Mouse (Mus musculus): ENCODE data around the gene Themis2. TPM values are rescaled to one million over a fixed set of nuclear protein-coding genes. Genes with fewer than 3 reads are reported as not detected.
A peak's percentile ranks its signal among the peaks of the same experiment; 100 is the strongest.
"Not testable (repeated sequence)": the region's sequence is repeated elsewhere in the genome, so short reads cannot be mapped to it uniquely, and the experiment has no call there.

The Themis2 gene
- polyA plus RNA-seq, 1 experiment from 2014 or later, result 3.2 TPM

- Histone ChIP-seq H3K4me3 (ENCODE audit: low read depth, low read length) (peak within 1 kb of the TSS; percentile 83), H3K27me3 (ENCODE audit: control insufficient read depth, insufficient read depth, low read depth, low read length) (no peaks in the 10 kb centered on the region), H3K4me1 (ENCODE audit: control insufficient read depth, low read depth, low read length) (peaks cover 11% of the 10 kb centered on the region), H3K9me3 (replicated peaks; ENCODE audit: control insufficient read depth, low read length) (no peaks in the 10 kb centered on the region), H3K27ac (ENCODE audit: low read length) (peak within 1 kb of the TSS; percentile 69), H3K9ac (ENCODE audit: low read depth, low read length) (peak within 1 kb of the TSS; percentile 80), H3K36me3 (ENCODE audit: control insufficient read depth, insufficient read depth) (peaks cover 26% of the 10 kb centered on the region), H3K4me2 (ENCODE audit: low read depth, low read length) (peak within 1 kb of the TSS; percentile 79)
- ATAC-seq (ENCODE audit: low read depth), result peak; percentile 95
- 0% methylated on average over 70 of the region's 71 CpGs for WGBS (ENCODE audit: insufficient replicate concordance)
These were observed 28.0 kb downstream of the Themis2 start, which contains the start of gene Rpa2 for GRCm38 (mm10) chr4:132767914-132768876. Rpa2 (plus strand) TSS chr4:132768332.

GRCm38 (mm10) chr4:132763125-132763524 lies 33.1 kb downstream of the Themis2 start:
- H3K27ac ChIP-seq (ENCODE audit: low read length); H3K9me3 ChIP-seq (replicated peaks; ENCODE audit: control insufficient read depth, low read length); H3K4me2 ChIP-seq (ENCODE audit: low read depth, low read length); H3K9ac ChIP-seq (ENCODE audit: low read depth, low read length); H3K4me1 ChIP-seq (ENCODE audit: control insufficient read depth, low read depth, low read length); ATAC-seq (ENCODE audit: low read depth); H3K4me3 ChIP-seq (ENCODE audit: low read depth, low read length); H3K36me3 ChIP-seq (ENCODE audit: control insufficient read depth, insufficient read depth); H3K27me3 ChIP-seq (ENCODE audit: control insufficient read depth, insufficient read depth, low read depth, low read length): not testable (repeated sequence)
- 59% methylated on average over 3 of the region's 3 CpGs for WGBS (ENCODE audit: insufficient replicate concordance)

GRCm38 (mm10) chr4:132762602-132763001 lies 33.6 kb downstream of the Themis2 start:
- H3K9ac ChIP-seq (ENCODE audit: low read depth, low read length), result no peak overlapping the region
- H3K4me3 ChIP-seq (ENCODE audit: low read depth, low read length), result no peak overlapping the region
- H3K27me3 ChIP-seq (ENCODE audit: control insufficient read depth, insufficient read depth, low read depth, low read length), result peaks cover 11% of the 10 kb centered on the region
- no peak for ATAC-seq (ENCODE audit: low read depth)
- WGBS (ENCODE audit: insufficient replicate concordance), result 57% methylated on average over 6 of the region's 6 CpGs
- no peak overlapping the region for H3K4me2 ChIP-seq (ENCODE audit: low read depth, low read length)
- H3K36me3 ChIP-seq (ENCODE audit: control insufficient read depth, insufficient read depth), result no peaks in the 10 kb centered on the region
- no peaks in the 10 kb centered on the region for H3K9me3 ChIP-seq (replicated peaks; ENCODE audit: control insufficient read depth, low read length)
- peaks cover 5% of the 10 kb centered on the region for H3K4me1 ChIP-seq (ENCODE audit: control insufficient read depth, low read depth, low read length)
- H3K27ac ChIP-seq (ENCODE audit: low read length), result no peak overlapping the region

GRCm38 (mm10) chr4:132760296-132760695 lies 35.9 kb downstream of the Themis2 start:
- no peak overlapping the region for H3K4me2 ChIP-seq (ENCODE audit: low read depth, low read length)
- WGBS (ENCODE audit: insufficient replicate concordance), result 25% methylated on average over 3 of the region's 3 CpGs
- no peak overlapping the region for H3K27ac ChIP-seq (ENCODE audit: low read length)
- 0 out of 2 replicates have a peak, but pooled peaks have one; percentile 51 for ATAC-seq (ENCODE audit: low read depth)
- H3K9ac ChIP-seq (ENCODE audit: low read depth, low read length), result no peak overlapping the region
- peaks cover 31% of the 10 kb centered on the region for H3K27me3 ChIP-seq (ENCODE audit: control insufficient read depth, insufficient read depth, low read depth, low read length)
- no peaks in the 10 kb centered on the region for H3K36me3 ChIP-seq (ENCODE audit: control insufficient read depth, insufficient read depth)
- no peaks in the 10 kb centered on the region for H3K9me3 ChIP-seq (replicated peaks; ENCODE audit: control insufficient read depth, low read length)
- H3K4me1 ChIP-seq (ENCODE audit: control insufficient read depth, low read depth, low read length), result peaks cover 2% of the 10 kb centered on the region; the same call in 1 of the 2 replicates
- no peak overlapping the region for H3K4me3 ChIP-seq (ENCODE audit: low read depth, low read length)

- H3K27ac ChIP-seq (ENCODE audit: low read length), result no peak overlapping the region
- peaks cover 2% of the 10 kb centered on the region; the same call in 1 of the 2 replicates for H3K4me1 ChIP-seq (ENCODE audit: control insufficient read depth, low read depth, low read length)
- H3K4me2 ChIP-seq (ENCODE audit: low read depth, low read length), result no peak overlapping the region
These were observed 38.4 kb downstream of the Themis2 start for GRCm38 (mm10) chr4:132757633-132758351.

GRCm38 (mm10) chr4:132756974-132757373 lies 39.2 kb downstream of the Themis2 start, which contains the start of gene Smpdl3b:
Smpdl3b (minus strand) TSS chr4:132757252.
- H3K36me3 ChIP-seq (ENCODE audit: control insufficient read depth, insufficient read depth), result no peaks in the 10 kb centered on the region
- no peak within 1 kb of the TSS for H3K27ac ChIP-seq (ENCODE audit: low read length)
- peaks cover 31% of the 10 kb centered on the region for H3K27me3 ChIP-seq (ENCODE audit: control insufficient read depth, insufficient read depth, low read depth, low read length)
- H3K4me2 ChIP-seq (ENCODE audit: low read depth, low read length), result peak within 1 kb of the TSS; percentile 66
- peak within 1 kb of the TSS; percentile 8; the same call in 1 of the 2 replicates for H3K9ac ChIP-seq (ENCODE audit: low read depth, low read length)
- ATAC-seq (ENCODE audit: low read depth), result peak; percentile 45; the same call in 1 of the 2 replicates
- no peaks in the 10 kb centered on the region for H3K9me3 ChIP-seq (replicated peaks; ENCODE audit: control insufficient read depth, low read length)
- WGBS (ENCODE audit: insufficient replicate concordance), result 1% methylated on average over 22 of the region's 22 CpGs
- peaks cover 2% of the 10 kb centered on the region; the same call in 1 of the 2 replicates for H3K4me1 ChIP-seq (ENCODE audit: control insufficient read depth, low read depth, low read length)
- H3K4me3 ChIP-seq (ENCODE audit: low read depth, low read length), result peak within 1 kb of the TSS; percentile 53

More at GRCm38 (mm10) chr4:132757633-132758351, 38.4 kb downstream of the Themis2 start:
- 63% methylated on average over 7 of the region's 7 CpGs for WGBS (ENCODE audit: insufficient replicate concordance)
- peaks cover 31% of the 10 kb centered on the region for H3K27me3 ChIP-seq (ENCODE audit: control insufficient read depth, insufficient read depth, low read depth, low read length)
- H3K36me3 ChIP-seq (ENCODE audit: control insufficient read depth, insufficient read depth), result no peaks in the 10 kb centered on the region
- H3K4me3 ChIP-seq (ENCODE audit: low read depth, low read length), result no peak overlapping the region
- no peak for ATAC-seq (ENCODE audit: low read depth)
- H3K9ac ChIP-seq (ENCODE audit: low read depth, low read length), result no peak overlapping the region
- H3K9me3 ChIP-seq (replicated peaks; ENCODE audit: control insufficient read depth, low read length), result no peaks in the 10 kb centered on the region

- H3K4me1 ChIP-seq (ENCODE audit: control insufficient read depth, low read depth, low read length), result peaks cover 4% of the 10 kb centered on the region
- H3K9me3 ChIP-seq (replicated peaks; ENCODE audit: control insufficient read depth, low read length), result no peaks in the 10 kb centered on the region
- no peak for ATAC-seq (ENCODE audit: low read depth)
- no peak overlapping the region for H3K4me2 ChIP-seq (ENCODE audit: low read depth, low read length)
- no peak overlapping the region for H3K9ac ChIP-seq (ENCODE audit: low read depth, low read length)
- H3K27me3 ChIP-seq (ENCODE audit: control insufficient read depth, insufficient read depth, low read depth, low read length), result peaks cover 24% of the 10 kb centered on the region
- WGBS (ENCODE audit: insufficient replicate concordance), result 40% methylated on average over 6 of the region's 6 CpGs
- no peak overlapping the region for H3K4me3 ChIP-seq (ENCODE audit: low read depth, low read length)
- H3K36me3 ChIP-seq (ENCODE audit: control insufficient read depth, insufficient read depth), result no peaks in the 10 kb centered on the region
- H3K27ac ChIP-seq (ENCODE audit: low read length), result no peak overlapping the region
These were observed 43.2 kb downstream of the Themis2 start for GRCm38 (mm10) chr4:132752992-132753391.

- no peak for ATAC-seq (ENCODE audit: low read depth)
- peaks cover 13% of the 10 kb centered on the region for H3K4me1 ChIP-seq (ENCODE audit: control insufficient read depth, low read depth, low read length)
- no peak overlapping the region for H3K4me2 ChIP-seq (ENCODE audit: low read depth, low read length)
- no peaks in the 10 kb centered on the region for H3K9me3 ChIP-seq (replicated peaks; ENCODE audit: control insufficient read depth, low read length)
- no peak overlapping the region for H3K9ac ChIP-seq (ENCODE audit: low read depth, low read length)
- no peaks in the 10 kb centered on the region for H3K27me3 ChIP-seq (ENCODE audit: control insufficient read depth, insufficient read depth, low read depth, low read length)
- WGBS (ENCODE audit: insufficient replicate concordance), result 69% methylated on average over 6 of the region's 6 CpGs
- no peaks in the 10 kb centered on the region for H3K36me3 ChIP-seq (ENCODE audit: control insufficient read depth, insufficient read depth)
- no peak overlapping the region for H3K27ac ChIP-seq (ENCODE audit: low read length)
- no peak overlapping the region for H3K4me3 ChIP-seq (ENCODE audit: low read depth, low read length)
These were observed 46.8 kb downstream of the Themis2 start for GRCm38 (mm10) chr4:132749258-132749982.

Data from liver, embryonic 16.5 days (tissue).